Mouse (Mus musculus): Measurements from ENCODE around the gene Emc8.

DNA sequence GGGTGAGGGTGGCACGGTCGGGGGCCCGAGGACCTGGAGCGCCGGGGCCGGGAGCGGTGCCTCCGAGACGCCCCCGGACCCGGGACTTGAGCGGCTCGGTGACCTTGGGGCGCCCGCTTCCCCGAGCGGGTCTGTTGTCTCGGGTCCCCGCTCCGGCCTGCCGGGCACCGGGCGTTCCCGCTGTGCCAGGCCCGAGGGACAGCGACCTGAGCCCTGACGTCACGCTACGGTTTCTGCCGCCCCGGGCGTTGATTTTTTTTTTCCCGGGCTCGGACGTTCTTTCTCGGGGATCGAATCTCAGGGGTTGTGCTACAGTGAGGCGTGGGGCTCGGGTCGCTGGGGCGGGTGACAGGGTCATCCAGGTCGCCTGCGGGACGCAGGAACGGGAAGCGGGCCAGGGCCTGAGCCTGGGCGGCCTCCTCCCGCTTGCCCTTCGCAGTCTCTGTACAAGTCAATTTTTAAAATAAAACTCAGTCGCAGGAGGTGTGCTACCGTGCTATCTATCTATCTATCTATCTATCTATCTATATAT, at the start of gene Emc8:
- TF ChIP-seq CTCF (IDR thresholded peaks at IDR 0.05) = no peak
- TF ChIP-seq EP300 (IDR thresholded peaks at IDR 0.05) = no peak

Data from lung, postnatal 0 days (tissue).